Mouse (Mus musculus): ENCODE data around the gene Pepd. TPM values are rescaled to one million over a fixed set of nuclear protein-coding genes. Genes with fewer than 3 reads are reported as not detected.
"Not testable (repeated sequence)": the region's sequence is repeated elsewhere in the genome, so short reads cannot be mapped to it uniquely, and the experiment has no call there.

The Pepd gene
- polyA plus RNA-seq, 1 experiment from 2014 or later = 68.4 TPM

- H3K4me3 ChIP-seq (ENCODE audit: low read depth, low read length) = no peak overlapping the region
- WGBS = 86% methylated on average over 4 of the region's 4 CpGs
- no peaks in the 10 kb centered on the region for H3K4me1 ChIP-seq (ENCODE audit: control insufficient read depth, insufficient read depth, low read length)
- no peaks in the 10 kb centered on the region for H3K9me3 ChIP-seq (replicated peaks; ENCODE audit: control insufficient read depth, low read length)
- H3K27ac ChIP-seq (replicated peaks; ENCODE audit: low read depth, low read length) = no peak overlapping the region
- no peak for ATAC-seq (replicated peaks; ENCODE audit: insufficient number of reproducible peaks, low FRiP score, low TSS enrichment, low read depth)
- DNase-seq (ENCODE audit: low spot score) = no peak
- no peak overlapping the region for H3K4me2 ChIP-seq (ENCODE audit: low read depth, low read length)
- H3K36me3 ChIP-seq (replicated peaks; ENCODE audit: control insufficient read depth, insufficient read depth, low read depth, low read length) = no peaks in the 10 kb centered on the region
- no peaks in the 10 kb centered on the region for H3K27me3 ChIP-seq (ENCODE audit: control insufficient read depth, insufficient read depth, low read length)
- no peak overlapping the region for H3K9ac ChIP-seq (replicated peaks; ENCODE audit: low read length)
These were observed 65.2 kb downstream of the Pepd start for GRCm38 (mm10) chr7:34977403-34977802.

GRCm38 (mm10) chr7:34981803-34982202 lies 69.6 kb downstream of the Pepd start:
- 92% methylated on average over 10 of the region's 10 CpGs for WGBS
- no peak for ATAC-seq (replicated peaks; ENCODE audit: insufficient number of reproducible peaks, low FRiP score, low TSS enrichment, low read depth)

GRCm38 (mm10) chr7:34982372-34982771 lies 70.2 kb downstream of the Pepd start:
- WGBS = 83% methylated on average over 2 of the region's 2 CpGs
- DNase-seq (ENCODE audit: low spot score); ATAC-seq (replicated peaks; ENCODE audit: insufficient number of reproducible peaks, low FRiP score, low TSS enrichment, low read depth); H3K4me1 ChIP-seq (ENCODE audit: control insufficient read depth, insufficient read depth, low read length); H3K27me3 ChIP-seq (ENCODE audit: control insufficient read depth, insufficient read depth, low read length); H3K4me2 ChIP-seq (ENCODE audit: low read depth, low read length); H3K9ac ChIP-seq (replicated peaks; ENCODE audit: low read length); H3K36me3 ChIP-seq (replicated peaks; ENCODE audit: control insufficient read depth, insufficient read depth, low read depth, low read length); H3K4me3 ChIP-seq (ENCODE audit: low read depth, low read length); H3K9me3 ChIP-seq (replicated peaks; ENCODE audit: control insufficient read depth, low read length); H3K27ac ChIP-seq (replicated peaks; ENCODE audit: low read depth, low read length): not testable (repeated sequence)

More at GRCm38 (mm10) chr7:34981803-34982202, 69.6 kb downstream of the Pepd start:
- no peak overlapping the region for H3K4me3 ChIP-seq (ENCODE audit: low read depth, low read length)
- H3K27ac ChIP-seq (replicated peaks; ENCODE audit: low read depth, low read length) = no peak overlapping the region
- DNase-seq (ENCODE audit: low spot score) = no peak
- H3K4me2 ChIP-seq (ENCODE audit: low read depth, low read length) = no peak overlapping the region
- H3K4me1 ChIP-seq (ENCODE audit: control insufficient read depth, insufficient read depth, low read length) = peaks cover 3% of the 10 kb centered on the region; the same call in 1 of the 2 replicates
- no peaks in the 10 kb centered on the region for H3K36me3 ChIP-seq (replicated peaks; ENCODE audit: control insufficient read depth, insufficient read depth, low read depth, low read length)
- no peaks in the 10 kb centered on the region for H3K27me3 ChIP-seq (ENCODE audit: control insufficient read depth, insufficient read depth, low read length)
- H3K9ac ChIP-seq (replicated peaks; ENCODE audit: low read length) = no peak overlapping the region
- no peaks in the 10 kb centered on the region for H3K9me3 ChIP-seq (replicated peaks; ENCODE audit: control insufficient read depth, low read length)

DNA sequence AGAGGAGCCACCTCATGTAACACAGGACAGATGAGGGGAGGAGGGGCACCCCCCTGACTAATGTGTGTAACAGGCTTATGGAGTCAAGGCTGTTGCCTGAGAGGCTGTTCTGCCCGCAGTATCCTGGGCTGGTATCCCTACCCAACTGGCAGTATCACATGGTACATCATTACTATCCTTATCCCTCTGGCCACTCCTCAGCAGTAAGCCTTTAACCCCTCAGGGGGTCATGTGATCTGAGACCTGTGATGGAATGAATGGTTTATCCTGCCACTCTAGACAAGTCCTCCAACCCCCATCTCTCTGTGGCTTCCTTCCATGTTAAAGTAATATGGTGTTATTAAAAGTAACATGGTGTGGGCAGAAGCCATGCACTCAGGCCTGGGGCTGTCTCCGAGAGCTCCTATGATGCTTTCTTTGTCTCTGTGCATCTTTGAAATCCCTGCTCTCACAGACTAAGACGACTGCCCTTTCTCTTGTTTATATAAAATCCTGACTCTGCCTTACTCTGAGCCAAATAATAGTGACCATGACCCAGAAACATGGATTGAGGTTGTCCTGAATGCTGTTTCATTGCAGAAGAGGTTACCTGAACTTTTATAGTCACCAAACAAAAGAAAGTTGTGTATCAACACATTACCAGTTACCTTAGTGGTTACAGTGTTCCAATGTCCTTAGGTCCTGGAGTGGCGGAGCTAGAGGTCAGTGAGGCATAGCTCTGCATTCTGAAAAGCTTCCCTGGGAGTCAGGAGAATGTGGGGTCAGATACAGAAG lies 71.7 kb downstream of the Pepd start:
- H3K9me3 ChIP-seq (replicated peaks; ENCODE audit: control insufficient read depth, low read length) = no peaks in the 10 kb centered on the region
- 0 out of 2 replicates have a peak, but pooled peaks have one; percentile 46 for ATAC-seq (replicated peaks; ENCODE audit: insufficient number of reproducible peaks, low FRiP score, low TSS enrichment, low read depth)
- WGBS = 69% methylated on average over 4 of the region's 4 CpGs

DNA sequence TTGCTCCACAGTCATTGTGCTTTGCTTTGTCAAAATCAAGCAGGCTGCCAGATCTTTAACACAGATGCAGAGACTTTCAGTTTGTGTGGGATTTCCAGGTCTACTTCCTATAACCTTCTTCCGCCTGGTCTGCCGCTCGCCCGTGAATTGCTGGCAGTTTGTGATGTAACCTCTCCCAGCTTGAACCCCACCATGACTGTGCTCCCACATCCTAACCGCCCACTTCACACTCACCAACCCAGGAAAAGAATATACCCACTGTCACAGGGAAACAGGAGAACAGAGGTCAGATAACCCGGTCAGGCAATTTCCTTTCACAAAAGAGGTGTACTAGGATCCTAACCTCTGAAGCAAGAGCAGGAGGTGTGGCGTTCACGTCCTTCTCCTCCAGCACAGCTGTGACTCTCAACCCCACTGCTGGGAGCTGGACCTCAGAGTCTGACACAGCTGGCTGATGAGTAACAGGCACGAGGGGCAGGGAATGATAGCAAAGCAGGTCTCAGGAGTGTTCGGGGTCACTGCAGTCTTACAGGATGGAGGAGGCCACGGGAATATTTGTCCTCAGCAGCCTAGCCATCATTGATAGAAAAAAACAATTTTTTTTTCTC lies 72.5 kb downstream of the Pepd start:
- H3K27ac ChIP-seq (replicated peaks; ENCODE audit: low read depth, low read length) = no peak overlapping the region; the same call in 1 of the 2 replicates

More for the DNA sequence above, 71.7 kb downstream of the Pepd start:
- no peaks in the 10 kb centered on the region for H3K36me3 ChIP-seq (replicated peaks; ENCODE audit: control insufficient read depth, insufficient read depth, low read depth, low read length)
- no peaks in the 10 kb centered on the region for H3K27me3 ChIP-seq (ENCODE audit: control insufficient read depth, insufficient read depth, low read length)
- peaks cover 6% of the 10 kb centered on the region; the same call in 1 of the 2 replicates for H3K4me1 ChIP-seq (ENCODE audit: control insufficient read depth, insufficient read depth, low read length)
- no peak overlapping the region for H3K27ac ChIP-seq (replicated peaks; ENCODE audit: low read depth, low read length)
- H3K9ac ChIP-seq (replicated peaks; ENCODE audit: low read length) = no peak overlapping the region
- DNase-seq (ENCODE audit: low spot score) = no peak
- H3K4me3 ChIP-seq (ENCODE audit: low read depth, low read length) = no peak overlapping the region
- H3K4me2 ChIP-seq (ENCODE audit: low read depth, low read length) = no peak overlapping the region

DNA sequence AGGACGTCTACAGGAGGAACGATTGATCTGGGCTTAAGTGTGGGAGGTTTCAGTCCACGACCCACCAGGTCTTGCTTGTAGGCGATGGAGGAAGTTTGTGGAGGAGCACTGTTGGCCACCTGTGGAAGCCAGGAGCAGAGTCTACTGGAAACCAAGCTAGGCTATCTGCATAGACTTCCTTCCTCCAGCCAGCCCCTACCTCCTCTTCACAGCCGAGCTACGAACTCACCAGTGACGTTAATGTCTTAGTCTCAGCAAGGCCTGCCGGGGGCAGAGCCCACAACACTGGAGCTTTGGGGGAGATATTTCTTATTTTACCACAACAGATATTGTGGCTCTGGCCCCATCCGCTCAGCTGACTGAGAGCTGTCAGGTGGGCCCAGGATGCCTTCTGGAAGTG lies 73.0 kb downstream of the Pepd start:
- DNase-seq (ENCODE audit: low spot score) (no peak), ATAC-seq (replicated peaks; ENCODE audit: insufficient number of reproducible peaks, low FRiP score, low TSS enrichment, low read depth) (no peak)
- Histone ChIP-seq H3K9ac (replicated peaks; ENCODE audit: low read length) (no peak overlapping the region), H3K4me1 (ENCODE audit: control insufficient read depth, insufficient read depth, low read length) (peaks cover 6% of the 10 kb centered on the region; the same call in 1 of the 2 replicates), H3K36me3 (replicated peaks; ENCODE audit: control insufficient read depth, insufficient read depth, low read depth, low read length) (no peaks in the 10 kb centered on the region; the same call in 1 of the 2 replicates), H3K27me3 (ENCODE audit: control insufficient read depth, insufficient read depth, low read length) (no peaks in the 10 kb centered on the region), H3K9me3 (replicated peaks; ENCODE audit: control insufficient read depth, low read length) (no peaks in the 10 kb centered on the region), H3K27ac (replicated peaks; ENCODE audit: low read depth, low read length) (peak overlapping the region; percentile 17; the same call in 1 of the 2 replicates), H3K4me3 (ENCODE audit: low read depth, low read length) (no peak overlapping the region), H3K4me2 (ENCODE audit: low read depth, low read length) (no peak overlapping the region)
- WGBS = 76% methylated on average over 9 of the region's 9 CpGs

More for the DNA sequence above, 72.5 kb downstream of the Pepd start:
- DNase-seq (ENCODE audit: low spot score) (peak; percentile 21), ATAC-seq (replicated peaks; ENCODE audit: insufficient number of reproducible peaks, low FRiP score, low TSS enrichment, low read depth) (no peak)
- Histone ChIP-seq H3K9ac (replicated peaks; ENCODE audit: low read length) (no peak overlapping the region), H3K36me3 (replicated peaks; ENCODE audit: control insufficient read depth, insufficient read depth, low read depth, low read length) (no peaks in the 10 kb centered on the region), H3K4me2 (ENCODE audit: low read depth, low read length) (no peak overlapping the region), H3K4me1 (ENCODE audit: control insufficient read depth, insufficient read depth, low read length) (peaks cover 6% of the 10 kb centered on the region; the same call in 1 of the 2 replicates), H3K27me3 (ENCODE audit: control insufficient read depth, insufficient read depth, low read length) (no peaks in the 10 kb centered on the region), H3K9me3 (replicated peaks; ENCODE audit: control insufficient read depth, low read length) (no peaks in the 10 kb centered on the region), H3K4me3 (ENCODE audit: low read depth, low read length) (no peak overlapping the region)
- WGBS = 44% methylated on average over 11 of the region's 11 CpGs

GRCm38 (mm10) chr7:34985646-34986045 lies 73.5 kb downstream of the Pepd start:
- ATAC-seq (replicated peaks; ENCODE audit: insufficient number of reproducible peaks, low FRiP score, low TSS enrichment, low read depth) (no peak), DNase-seq (ENCODE audit: low spot score) (no peak)
- H3K4me3 ChIP-seq (ENCODE audit: low read depth, low read length) = no peak overlapping the region
- no peaks in the 10 kb centered on the region for H3K27me3 ChIP-seq (ENCODE audit: control insufficient read depth, insufficient read depth, low read length)
- H3K36me3 ChIP-seq (replicated peaks; ENCODE audit: control insufficient read depth, insufficient read depth, low read depth, low read length) = no peaks in the 10 kb centered on the region; the same call in 1 of the 2 replicates
- peaks cover 6% of the 10 kb centered on the region; the same call in 1 of the 2 replicates for H3K4me1 ChIP-seq (ENCODE audit: control insufficient read depth, insufficient read depth, low read length)
- H3K27ac ChIP-seq (replicated peaks; ENCODE audit: low read depth, low read length) = no peak overlapping the region; the same call in 1 of the 2 replicates
- no peaks in the 10 kb centered on the region for H3K9me3 ChIP-seq (replicated peaks; ENCODE audit: control insufficient read depth, low read length)
- H3K4me2 ChIP-seq (ENCODE audit: low read depth, low read length) = no peak overlapping the region
- H3K9ac ChIP-seq (replicated peaks; ENCODE audit: low read length) = no peak overlapping the region

Measured in embryonic facial prominence, embryonic 11.5 days (tissue).